Mouse (Mus musculus) heart, adult 2 months (tissue): ENCODE measurements around the gene Ildr1.

Experiments used
- CTCF ChIP-seq: fragments of 200-600 bp; IDR thresholded peaks from 2 replicates; pipeline ENCODE4 v1.8.1; 2022; ENCODE audit warnings: antibody characterized with exemption, mild to moderate bottlenecking, moderate library complexity
- POLR2A ChIP-seq: fragments of 200-500 bp; IDR thresholded peaks from 2 replicates; pipeline ENCODE4 v1.6.1; 2011; ENCODE audit warnings: mild to moderate bottlenecking, low read depth, low read length, control low read depth; ENCODE audit not compliant: insufficient read depth

GRCm38 (mm10) chr16:36708751-36709150 is 15.0 kb downstream of the Ildr1 start:
- no peak for TF ChIP-seq POLR2A
- no peak for TF ChIP-seq CTCF
